Mouse (Mus musculus) Patski (cell line): ENCODE measurements around the gene Negr1. TPM values are rescaled to one million over a fixed set of nuclear protein-coding genes. Genes with fewer than 3 reads are reported as not detected.

Experiments used
- ATAC-seq: fragments of 100-300 bp; one replicate; pipeline ENCODE4 v1.8.0; 2021
- CTCF ChIA-PET: fragments of 350-600 bp; sonication (Branson Sonifier 250); formaldehyde crosslinking; loops from one replicate; lab custom pipeline; 2022; ENCODE audit warnings: inconsistent platforms; lab: Charles Lee
- POLR2A ChIA-PET: fragments of 350-600 bp; sonication (Branson Sonifier 250); formaldehyde crosslinking; loops from one replicate; lab custom pipeline; 2022; ENCODE audit warnings: antibody characterized with exemption, inconsistent platforms; lab: Charles Lee
- DNase-seq: peaks from one replicate; pipeline ENCODE4 v3.0.0-alpha.2; 2011; ENCODE audit warnings: low read depth, low spot score
- H3K27me3 ChIP-seq: fragments of 371-371 bp; one replicate; pipeline ENCODE4 v1.5.1; 2021
- CTCF ChIP-seq: fragments of 100-300 bp; IDR thresholded peaks from one replicate; pipeline ENCODE4 v1.5.1; 2021
- in situ Hi-C: fragments of 300-500 bp; cut with MboI; formaldehyde crosslinking; loops from 3 replicates; pipeline ENCODE4 v1.11.1; 2018; ENCODE audit warnings: low pct_unique_long_range_greater_than_20kb, mixed read lengths
- polyA plus RNA-seq: library from polyadenylated mRNA; unstranded; gene quantifications from one replicate; pipeline ENCODE4 v1.2.3, GENCODE M21; 2021

Gene Negr1
- polyA plus RNA-seq, 1 experiment from 2014 or later: 0.03 TPM

DNA sequence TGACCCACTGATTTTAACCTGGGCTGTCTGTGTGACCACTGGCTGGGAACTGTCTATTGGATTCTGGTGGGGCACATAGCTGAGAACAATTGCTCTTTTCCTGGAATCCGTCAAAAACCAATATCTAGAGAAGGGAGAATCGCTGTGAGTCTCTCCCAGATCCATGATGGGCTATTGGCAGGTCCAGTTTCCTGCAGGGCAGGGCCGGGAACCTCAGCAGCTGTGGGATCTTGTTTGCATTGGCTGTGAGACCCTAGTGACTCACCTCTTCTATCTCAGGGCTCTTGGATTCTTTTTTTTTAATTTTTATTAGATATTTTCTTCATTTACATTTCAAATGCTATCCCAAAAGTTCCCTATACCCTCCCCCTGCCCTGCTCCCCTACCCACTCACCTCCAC lies 111.0 kb downstream of the Negr1 start:
- no peak for DNase-seq
- POLR2A ChIA-PET: no interaction called here
- CTCF ChIA-PET: no interaction called here
- no peak for ATAC-seq
- in situ Hi-C loops: no loop called here
- H3K27me3 ChIP-seq: no peaks in the 10 kb centered on the region
- TF ChIP-seq CTCF: no peak

DNA sequence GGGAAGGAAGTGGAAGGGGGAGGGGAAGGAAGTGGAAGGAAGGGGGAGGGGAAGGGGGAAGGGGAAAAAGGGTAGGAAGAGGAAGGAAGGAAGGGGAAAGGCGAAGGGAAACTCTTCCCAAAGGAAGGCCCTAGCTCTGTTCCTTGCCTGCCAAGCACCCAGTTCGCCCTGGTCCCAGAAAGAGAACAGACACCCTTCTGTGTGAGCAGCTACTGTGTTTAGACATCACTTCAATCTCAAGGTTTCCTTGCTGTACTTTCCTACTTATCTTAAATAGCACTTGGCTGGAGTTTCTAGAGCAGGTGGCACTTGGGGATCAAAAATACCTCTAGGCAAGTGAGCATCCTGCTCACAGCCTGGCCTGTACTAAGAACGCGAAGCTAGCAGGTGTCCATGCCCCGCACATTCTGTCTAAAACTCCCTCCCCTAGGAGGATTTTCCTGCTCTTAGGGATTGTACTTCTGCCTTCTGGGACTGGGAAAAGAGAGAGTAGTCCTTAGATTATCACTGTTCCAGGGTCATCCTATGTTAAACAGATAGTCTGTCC lies 128.5 kb downstream of the Negr1 start:
- no peak for DNase-seq
- ChIA-PET CTCF (no interaction called here), POLR2A (no interaction called here)
- ATAC-seq: no peak
- H3K27me3 ChIP-seq: no peaks in the 10 kb centered on the region
- no peak for TF ChIP-seq CTCF
- in situ Hi-C loops: no loop called here

DNA sequence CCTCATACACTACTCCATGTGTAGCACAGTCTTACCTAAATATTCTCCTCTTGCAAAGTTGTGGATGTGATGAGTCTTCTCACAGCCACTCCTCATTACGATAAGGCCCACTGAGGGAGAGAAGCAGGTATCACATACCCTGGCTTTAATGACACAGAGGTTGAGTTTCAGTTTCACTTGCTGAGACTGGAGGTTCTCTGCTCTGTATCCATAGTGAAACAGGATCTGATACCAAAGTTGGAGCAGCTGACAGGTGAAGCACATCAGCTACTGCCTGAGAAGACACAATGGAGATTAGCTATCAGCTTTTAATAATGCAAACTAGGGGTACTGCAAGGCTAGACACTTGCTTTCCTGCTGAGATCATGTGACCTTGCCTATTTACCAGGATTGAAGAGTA lies 137.1 kb downstream of the Negr1 start:
- ATAC-seq (no peak), DNase-seq (no peak)
- H3K27me3 ChIP-seq: no peaks in the 10 kb centered on the region
- CTCF ChIA-PET: no interaction called here
- in situ Hi-C loops: no loop called here
- TF ChIP-seq CTCF: no peak
- POLR2A ChIA-PET: no interaction called here

DNA sequence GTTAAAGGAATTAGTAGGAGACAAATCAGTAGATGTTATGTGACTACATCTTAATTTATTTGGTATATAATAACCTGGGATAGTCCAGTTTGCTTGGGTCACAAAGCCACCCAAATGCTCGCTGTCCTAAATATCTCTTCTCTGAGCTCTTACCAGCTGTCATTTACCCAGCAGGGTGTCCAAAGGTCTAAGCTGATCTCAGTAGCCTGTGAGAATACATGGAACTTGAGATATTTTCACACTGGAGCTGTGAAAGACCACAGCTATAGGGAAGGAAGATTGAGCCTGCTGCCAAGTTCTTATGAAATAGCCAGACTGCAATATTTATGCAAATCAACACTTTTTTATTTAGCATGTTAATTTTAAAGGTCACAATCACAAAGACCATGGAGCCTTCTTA lies 141.6 kb downstream of the Negr1 start:
- no peak for ATAC-seq
- no peak for DNase-seq
- TF ChIP-seq CTCF: no peak
- POLR2A ChIA-PET: no interaction called here
- in situ Hi-C loops: no loop called here
- CTCF ChIA-PET: interaction anchor here (0.6 kb wide), 1 partner anchor 15 kb away, joined by 3 read pairs; no protein-coding TSS in a partner anchor
- no peaks in the 10 kb centered on the region for H3K27me3 ChIP-seq

DNA sequence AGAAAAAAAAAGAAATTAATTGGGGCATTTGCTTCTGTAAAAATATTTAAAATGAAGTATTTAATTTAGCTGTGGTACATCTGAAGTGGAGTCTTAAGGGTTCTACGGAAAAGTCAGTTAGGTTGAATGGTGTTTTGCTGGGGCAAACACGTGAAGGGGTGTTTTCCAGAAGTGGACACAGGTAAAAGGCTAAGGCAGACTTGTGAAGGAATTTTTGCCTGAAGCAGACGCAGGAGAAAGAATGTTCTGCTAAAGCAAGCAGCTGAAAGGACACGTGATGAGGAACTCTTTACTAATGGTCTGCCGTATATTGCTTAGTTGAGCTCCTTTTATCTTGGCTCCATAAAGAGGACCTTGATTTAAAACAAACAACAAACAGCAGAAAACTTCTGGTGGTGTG lies 148.6 kb downstream of the Negr1 start:
- ATAC-seq (no peak), DNase-seq (no peak)
- ChIA-PET CTCF (no interaction called here), POLR2A (no interaction called here)
- in situ Hi-C loops: no loop called here
- no peaks in the 10 kb centered on the region for H3K27me3 ChIP-seq
- TF ChIP-seq CTCF: no peak

DNA sequence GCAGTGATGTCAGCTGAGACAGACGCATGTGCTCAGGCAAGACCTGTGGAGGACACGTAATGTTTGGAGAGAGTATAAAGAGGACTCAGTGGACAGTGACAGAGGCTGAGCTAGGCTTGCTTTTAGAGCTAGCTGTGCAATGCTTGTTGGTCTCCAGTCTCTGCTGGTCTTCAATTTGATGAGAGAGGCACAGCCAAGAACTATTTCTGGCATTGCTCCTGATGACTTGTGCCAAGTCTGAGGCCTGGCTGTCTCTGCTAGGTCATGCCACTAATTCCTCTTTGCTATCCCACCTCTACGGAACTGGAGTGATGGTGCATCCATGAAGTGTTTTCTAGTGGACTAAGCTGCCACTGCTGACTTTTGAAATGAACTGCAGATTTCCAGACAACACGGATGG lies 149.1 kb downstream of the Negr1 start:
- POLR2A ChIA-PET: no interaction called here
- CTCF ChIA-PET: no interaction called here
- no peak for TF ChIP-seq CTCF
- DNase-seq (no peak), ATAC-seq (no peak)
- H3K27me3 ChIP-seq: no peaks in the 10 kb centered on the region
- in situ Hi-C loops: no loop called here

DNA sequence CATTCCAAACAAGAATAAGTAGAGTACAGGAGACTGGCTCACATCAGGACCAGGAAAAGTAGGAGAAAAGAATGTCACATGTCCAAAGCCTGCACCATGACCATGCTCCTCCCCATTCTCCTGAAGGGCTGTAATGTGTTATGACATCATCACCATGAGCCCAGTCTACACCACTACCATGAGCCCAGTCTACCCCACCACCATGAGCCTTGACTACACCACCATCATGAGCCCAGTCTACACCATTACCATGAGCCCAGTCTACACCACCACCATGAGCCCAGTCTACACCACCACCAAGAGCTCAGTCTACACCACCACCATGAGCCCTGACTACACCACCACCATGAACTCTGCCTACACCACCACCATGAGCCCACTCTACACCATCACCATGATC lies 174.7 kb downstream of the Negr1 start:
- in situ Hi-C loops: no loop called here
- DNase-seq (no peak), ATAC-seq (no peak)
- ChIA-PET CTCF (interaction anchor here (0.7 kb wide), 1 partner anchor 15 kb away, joined by 4 read pairs; no protein-coding TSS in a partner anchor), POLR2A (no interaction called here)
- H3K27me3 ChIP-seq: no peaks in the 10 kb centered on the region
- TF ChIP-seq CTCF: no peak

DNA sequence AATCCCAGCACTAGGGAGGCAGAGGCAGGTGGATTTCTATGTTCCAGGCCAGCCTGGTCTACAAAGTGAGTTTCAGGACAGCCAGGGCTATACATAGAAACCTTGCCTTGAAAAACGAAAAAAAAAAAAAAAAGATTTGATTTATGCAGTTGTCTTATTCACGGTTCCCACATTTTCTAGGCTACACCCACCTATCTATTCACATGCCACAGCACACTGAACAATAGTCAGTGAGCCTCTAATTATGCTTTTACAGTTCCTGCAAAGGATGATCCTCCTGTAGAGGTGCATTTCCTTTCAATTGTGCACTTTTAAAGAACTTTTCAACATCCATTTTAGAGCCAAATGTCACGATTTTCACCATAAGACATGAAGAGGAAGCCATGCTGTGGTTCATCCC lies 177.9 kb downstream of the Negr1 start:
- H3K27me3 ChIP-seq: no peaks in the 10 kb centered on the region
- CTCF ChIA-PET: no interaction called here
- in situ Hi-C loops: no loop called here
- DNase-seq: no peak
- POLR2A ChIA-PET: no interaction called here
- no peak for TF ChIP-seq CTCF
- ATAC-seq: no peak

DNA sequence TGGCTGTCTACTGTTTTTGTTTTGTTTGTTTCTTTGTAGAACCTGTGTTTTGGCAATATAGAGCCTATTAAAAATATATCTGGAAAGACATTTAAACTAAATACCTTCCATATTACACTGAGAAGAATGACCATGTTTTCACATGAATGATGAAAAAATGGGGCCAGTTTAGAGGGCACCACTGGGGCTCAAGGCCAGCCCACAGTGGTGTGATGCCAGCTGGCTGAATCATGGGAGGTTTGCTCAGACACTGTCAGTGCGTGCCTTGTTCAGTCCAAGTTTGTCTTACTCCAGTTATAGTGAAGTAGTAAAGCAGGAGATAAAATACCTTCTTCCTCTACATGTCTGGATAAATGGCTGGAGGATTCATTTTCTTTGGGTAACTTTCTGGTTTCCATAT lies 181.7 kb downstream of the Negr1 start:
- in situ Hi-C loops: no loop called here

DNA sequence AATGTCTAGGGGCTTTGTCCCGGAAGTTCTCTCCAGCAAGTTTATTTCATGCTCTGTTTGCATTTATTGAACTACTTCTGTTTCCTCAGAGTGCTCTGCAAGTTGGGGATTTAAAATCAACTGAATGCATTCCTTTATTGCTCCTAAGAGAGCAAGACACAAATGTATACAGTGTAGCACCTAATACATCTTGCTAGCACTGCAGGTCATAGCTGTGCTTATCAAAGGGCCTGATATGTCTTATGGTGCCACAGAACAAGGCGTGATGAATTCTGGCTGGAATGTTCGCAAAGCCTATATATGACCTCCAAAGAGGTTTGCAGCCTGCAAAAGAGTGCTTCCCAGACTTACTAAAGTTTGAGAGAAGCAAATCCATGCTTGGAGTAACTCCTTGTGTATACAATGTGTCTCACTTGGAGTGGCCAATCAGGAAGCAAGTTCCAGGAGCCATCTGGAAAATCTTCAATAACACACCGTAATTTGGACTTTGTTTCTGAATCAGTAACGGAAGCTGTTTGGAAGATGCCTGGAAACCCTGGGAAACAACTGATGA lies 183.7 kb downstream of the Negr1 start:
- in situ Hi-C loops: no loop called here
- no peak for TF ChIP-seq CTCF
- POLR2A ChIA-PET: no interaction called here
- CTCF ChIA-PET: interaction anchor here (1.4 kb wide), 1 partner anchor 10 kb away, joined by 4 read pairs; no protein-coding TSS in a partner anchor
- no peak for DNase-seq
- H3K27me3 ChIP-seq: no peaks in the 10 kb centered on the region
- no peak for ATAC-seq

More for the DNA sequence above, 181.7 kb downstream of the Negr1 start:
- no peak for DNase-seq
- ChIA-PET CTCF (no interaction called here), POLR2A (interaction anchor here (0.6 kb wide), 1 partner anchor 69 kb away, joined by 4 read pairs; no protein-coding TSS in a partner anchor)
- H3K27me3 ChIP-seq: no peaks in the 10 kb centered on the region
- TF ChIP-seq CTCF: no peak
- ATAC-seq: no peak

DNA sequence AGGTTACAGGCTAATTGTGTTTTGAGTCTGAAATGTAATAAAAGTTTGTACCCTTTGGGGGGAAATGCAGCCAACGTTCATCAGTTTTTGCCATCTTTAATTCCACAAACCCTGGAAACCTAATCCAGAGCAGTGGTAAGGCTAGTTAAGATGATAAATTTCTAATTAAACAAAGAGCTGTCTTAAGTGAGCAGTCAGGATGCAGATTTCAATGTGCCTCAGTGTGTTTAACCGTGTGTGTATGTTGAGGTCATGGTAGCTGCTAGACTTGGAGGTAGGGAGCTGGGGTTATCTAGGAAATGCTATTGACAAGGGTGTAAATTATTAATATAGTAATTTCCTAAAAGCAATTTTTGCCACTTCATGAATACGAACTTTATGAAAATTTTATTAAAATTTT lies 185.9 kb downstream of the Negr1 start:
- CTCF ChIA-PET: no interaction called here
- no peak for TF ChIP-seq CTCF
- ATAC-seq (no peak), DNase-seq (no peak)
- in situ Hi-C loops: no loop called here
- POLR2A ChIA-PET: no interaction called here
- no peaks in the 10 kb centered on the region for H3K27me3 ChIP-seq
